Mouse (Mus musculus): ENCODE data around the gene Mapk1ip1l.

DNA sequence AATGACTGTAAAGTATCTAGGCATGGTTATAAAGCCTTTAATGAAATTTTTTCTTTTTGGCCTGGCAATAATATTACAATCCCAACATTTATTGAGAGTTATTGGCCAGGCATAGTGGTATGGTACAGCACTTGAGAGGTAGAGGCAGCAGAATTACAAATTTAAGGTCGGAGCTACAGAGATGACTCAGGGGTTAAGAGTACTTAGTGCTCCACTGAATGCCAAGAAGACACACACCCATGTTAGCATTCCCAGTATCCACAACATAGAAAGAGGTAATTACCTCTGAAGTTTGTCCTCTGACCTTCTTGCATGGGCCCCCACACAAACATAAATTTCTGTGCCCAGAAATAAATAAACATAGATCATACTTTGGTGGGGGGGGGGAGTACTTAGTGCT lies 11.0 kb downstream of the Mapk1ip1l start:
- TF ChIP-seq POLR2A (IDR thresholded peaks at IDR 0.05; ENCODE audit: control insufficient read depth, extremely low read depth, insufficient read depth, low read length, poor library complexity) (no peak), CTCF (IDR thresholded peaks at IDR 0.05; ENCODE audit: borderline replicate concordance, control insufficient read depth, extremely low read depth, insufficient read depth, low read length, poor library complexity) (no peak)

Data from thymus, adult 2 months (tissue).